Mouse (Mus musculus) liver, adult 2 months (tissue): ENCODE data around the gene Tbc1d16. TPM values are rescaled to one million over a fixed set of nuclear protein-coding genes. Genes with fewer than 3 reads are reported as not detected.

Source experiments
- DNase-seq: peaks from one replicate; pipeline ENCODE4 v3.0.0-alpha.2; 2011; ENCODE audit warnings: low read depth, low spot score; ENCODE audit errors: extremely low read depth
- H3K27ac ChIP-seq: fragments of 200-500 bp; replicated peaks from 2 replicates; pipeline ENCODE4 v1.5.1; 2012; ENCODE audit warnings: low read depth, mild to moderate bottlenecking, control low read depth, inconsistent platforms, low read length; ENCODE audit not compliant: insufficient read depth
- H3K27me3 ChIP-seq: fragments of 200-500 bp; 2 replicates; pipeline ENCODE4 v1.6.1; 2012; ENCODE audit warnings: mild to moderate bottlenecking, moderate library complexity, low read length, inconsistent platforms; ENCODE audit not compliant: control insufficient read depth, insufficient read depth
- H3K36me3 ChIP-seq: fragments of 200-500 bp; 2 replicates; pipeline ENCODE4 v1.6.1; 2012; ENCODE audit warnings: low read length, inconsistent platforms; ENCODE audit not compliant: control insufficient read depth, insufficient read depth
- H3K4me1 ChIP-seq: fragments of 200-500 bp; 2 replicates; pipeline ENCODE4 v1.6.1; 2011; ENCODE audit warnings: low read length; ENCODE audit not compliant: control insufficient read depth, insufficient read depth
- H3K4me3 ChIP-seq: fragments of 200-500 bp; 2 replicates; pipeline ENCODE4 v1.5.1; 2011; ENCODE audit warnings: low read depth, mild to moderate bottlenecking, control low read depth, low read length, moderate library complexity; ENCODE audit not compliant: insufficient read depth
- H3K79me2 ChIP-seq: fragments of 200-500 bp; 2 replicates; pipeline ENCODE4 v1.6.1; 2012; ENCODE audit warnings: inconsistent platforms, mild to moderate bottlenecking, low read length, moderate library complexity; ENCODE audit not compliant: control insufficient read depth, insufficient read depth
- H3K9ac ChIP-seq: fragments of 200-500 bp; 2 replicates; pipeline ENCODE4 v1.6.1; 2012; ENCODE audit warnings: low read depth, mild to moderate bottlenecking, control low read depth, inconsistent platforms, low read length
- CTCF ChIP-seq: fragments of 200-500 bp; IDR thresholded peaks from 2 replicates; pipeline ENCODE4 v1.5.1; 2011; ENCODE audit warnings: low read depth, low read length, control low read depth
- POLR2A ChIP-seq: fragments of 200-500 bp; IDR thresholded peaks from 2 replicates; pipeline ENCODE4 v1.6.1; 2011; ENCODE audit warnings: low read length, control low read depth; ENCODE audit not compliant: insufficient read depth; ENCODE audit errors: extremely low read depth
- WGBS: fragments of 180-500 bp; shearing (Covaris S2); methylation state at CpG from one replicate; pipeline ENCODE4 v1.1.7; 2018; 5-methylcytosine and 5-hydroxymethylcytosine counted together
- polyA plus RNA-seq: library from polyadenylated mRNA; depleted of rRNA; stranded (reverse); fragments of >200 nt; gene quantifications from 2 replicates; pipeline ENCODE4 v1.2.3, GENCODE M21; 2012
- total RNA-seq: library from RNA; depleted of rRNA; stranded (reverse); fragments of >200 nt; gene quantifications from 2 replicates; pipeline ENCODE4 v1.2.3, GENCODE M21; 2014

Gene Tbc1d16
- total and polyA plus RNA-seq, 2 experiments = 4.6 to 9.5 TPM

- no peaks in the 10 kb centered on the region for H3K27me3 ChIP-seq
- H3K4me1 ChIP-seq = peaks cover 14% of the 10 kb centered on the region
- H3K9ac ChIP-seq = no peak overlapping the region
- WGBS = 93% methylated on average over 14 of the region's 14 CpGs
- no peak overlapping the region for H3K4me3 ChIP-seq
- H3K36me3 ChIP-seq = no peaks in the 10 kb centered on the region
- TF ChIP-seq POLR2A (no peak), CTCF (no peak)
- no peak overlapping the region for H3K27ac ChIP-seq
- no peak for DNase-seq
- no peaks in the 10 kb centered on the region for H3K79me2 ChIP-seq
Observed at GRCm38 (mm10) chr11:119132198-119133035, 95.9 kb downstream of the Tbc1d16 start.

GRCm38 (mm10) chr11:119130081-119130765 is 98.1 kb downstream of the Tbc1d16 start:
- no peaks in the 10 kb centered on the region for H3K27me3 ChIP-seq
- DNase-seq = peak; percentile 30
- H3K9ac ChIP-seq = no peak overlapping the region
- H3K27ac ChIP-seq = no peak overlapping the region
- H3K4me1 ChIP-seq = peaks cover 28% of the 10 kb centered on the region
- no peaks in the 10 kb centered on the region for H3K36me3 ChIP-seq
- no peak overlapping the region for H3K4me3 ChIP-seq
- TF ChIP-seq POLR2A (no peak), CTCF (no peak)
- 25% methylated on average over 22 of the region's 24 CpGs for WGBS
- no peaks in the 10 kb centered on the region for H3K79me2 ChIP-seq

DNA sequence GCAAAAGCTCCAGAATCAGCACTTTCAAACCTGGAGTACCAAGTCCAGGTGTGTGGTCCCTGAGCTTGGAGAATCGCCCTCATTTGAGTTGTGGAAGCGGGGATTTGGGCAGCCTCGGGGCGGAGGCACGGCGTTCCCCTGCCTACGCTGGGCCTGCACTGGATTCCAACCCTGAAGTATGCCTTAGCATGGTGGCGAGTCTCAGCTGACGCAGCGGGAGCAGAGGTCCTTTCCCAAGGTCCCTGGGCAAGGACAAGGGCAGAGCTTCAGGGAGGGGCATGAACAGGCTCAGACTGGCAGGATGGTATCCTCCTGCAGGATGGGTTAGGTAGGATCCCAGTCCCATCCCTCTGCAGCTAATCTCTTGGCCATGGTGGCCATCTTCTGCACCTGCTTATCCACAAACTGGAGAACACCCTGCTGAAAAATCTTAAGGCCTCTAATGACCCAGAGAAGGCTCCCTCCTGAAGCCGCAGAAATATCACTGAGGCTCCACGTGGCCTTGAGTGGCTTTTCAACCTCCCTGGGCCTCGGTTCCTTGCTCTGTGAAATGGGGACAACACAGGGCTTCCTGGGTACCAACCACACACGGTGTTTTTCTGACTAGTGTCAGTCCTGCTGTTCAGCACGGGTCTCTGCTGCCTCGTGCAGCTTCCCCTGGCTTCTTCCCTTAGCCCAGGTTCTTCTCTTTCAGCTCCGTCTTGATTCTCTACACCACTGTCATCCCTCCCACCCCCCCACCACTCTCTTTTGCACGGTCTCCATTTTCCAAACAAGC is 98.8 kb downstream of the Tbc1d16 start:
- WGBS = 79% methylated on average over 18 of the region's 18 CpGs
- H3K9ac ChIP-seq = no peak overlapping the region
- H3K79me2 ChIP-seq = no peaks in the 10 kb centered on the region
- no peak overlapping the region for H3K27ac ChIP-seq
- no peaks in the 10 kb centered on the region for H3K27me3 ChIP-seq
- peaks cover 28% of the 10 kb centered on the region for H3K4me1 ChIP-seq
- H3K36me3 ChIP-seq = no peaks in the 10 kb centered on the region
- no peak overlapping the region for H3K4me3 ChIP-seq
- no peak for TF ChIP-seq CTCF
- no peak for TF ChIP-seq POLR2A
- no peak for DNase-seq

DNA sequence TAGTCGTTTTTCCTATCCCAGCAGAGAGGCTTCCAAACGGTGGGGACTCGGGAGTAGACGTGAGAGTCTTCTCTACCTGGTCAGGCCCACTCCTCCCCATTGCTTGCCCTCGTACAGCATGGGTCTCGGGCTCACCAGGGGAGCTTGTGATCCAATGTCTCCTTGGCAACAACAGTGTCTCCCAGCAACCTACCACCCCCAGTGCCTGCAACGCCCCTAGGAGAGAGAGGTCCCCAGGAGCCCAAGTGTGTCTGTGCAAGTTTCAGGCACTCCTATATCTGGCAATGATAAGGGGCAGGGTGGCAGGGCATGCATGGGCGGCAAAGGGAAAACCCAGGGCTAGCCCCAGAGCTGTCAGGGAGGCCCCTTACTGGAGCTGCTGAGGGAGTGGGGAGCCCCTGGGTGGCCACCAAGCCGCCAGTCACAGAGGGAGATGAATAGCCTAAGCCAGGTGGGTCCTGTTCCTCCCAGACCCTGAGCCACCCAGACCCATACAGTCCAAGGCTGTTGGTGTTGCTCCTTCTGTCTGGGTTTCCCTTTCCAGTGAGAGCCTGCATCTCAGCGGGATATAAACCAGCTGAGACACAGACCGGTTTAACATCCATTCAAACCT is 99.5 kb downstream of the Tbc1d16 start:
- Histone ChIP-seq H3K27ac (no peak overlapping the region; the same call in 1 of the 2 replicates), H3K36me3 (no peaks in the 10 kb centered on the region), H3K4me1 (peaks cover 27% of the 10 kb centered on the region), H3K9ac (no peak overlapping the region), H3K27me3 (no peaks in the 10 kb centered on the region), H3K4me3 (no peak overlapping the region), H3K79me2 (no peaks in the 10 kb centered on the region)
- DNase-seq = no peak
- 80% methylated on average over 11 of the region's 11 CpGs for WGBS
- TF ChIP-seq CTCF = no peak
- no peak for TF ChIP-seq POLR2A

GRCm38 (mm10) chr11:119127686-119128473 is 100.4 kb downstream of the Tbc1d16 start:
- Histone ChIP-seq H3K27ac (peak overlapping the region; percentile 73), H3K27me3 (no peaks in the 10 kb centered on the region), H3K36me3 (no peaks in the 10 kb centered on the region), H3K79me2 (no peaks in the 10 kb centered on the region), H3K9ac (peak overlapping the region; percentile 39), H3K4me1 (peaks cover 22% of the 10 kb centered on the region), H3K4me3 (no peak overlapping the region)
- WGBS = 24% methylated on average over 9 of the region's 9 CpGs
- TF ChIP-seq CTCF (no peak), POLR2A (no peak)
- peak; percentile 94 for DNase-seq
